Mouse (Mus musculus) spleen, adult 2 months (tissue): ENCODE results near the gene Ryr2. TPM values are rescaled to one million over a fixed set of nuclear protein-coding genes. Genes with fewer than 3 reads are reported as not detected.

Experiments used
- DNase-seq, 2 experiments: peaks; one replicate each; pipeline versions ENCODE4 v3.0.0 to v3.0.0-alpha.2; 2012 to 2021; ENCODE audit warnings: low spot score in 2 of 2, low read depth in 1 of 2
- H3K27ac ChIP-seq: fragments of 200-500 bp; 2 replicates; pipeline ENCODE4 v1.5.1; 2012; ENCODE audit warnings: low read length, inconsistent platforms; ENCODE audit not compliant: insufficient read depth
- H3K27me3 ChIP-seq: fragments of 200-500 bp; 2 replicates; pipeline ENCODE4 v1.6.1; 2012; ENCODE audit warnings: mild to moderate bottlenecking, moderate library complexity, low read length, inconsistent platforms; ENCODE audit not compliant: control insufficient read depth, insufficient read depth
- H3K36me3 ChIP-seq: fragments of 200-500 bp; 2 replicates; pipeline ENCODE4 v1.6.1; 2012; ENCODE audit warnings: mild to moderate bottlenecking, low read length, inconsistent platforms; ENCODE audit not compliant: control insufficient read depth, insufficient read depth
- H3K4me1 ChIP-seq: fragments of 200-500 bp; 2 replicates; pipeline ENCODE4 v1.6.1; 2011; ENCODE audit warnings: inconsistent platforms; ENCODE audit not compliant: control insufficient read depth, insufficient read depth, insufficient read length
- H3K4me3 ChIP-seq: fragments of 200-500 bp; 2 replicates; pipeline ENCODE4 v1.5.1; 2011; ENCODE audit warnings: mild to moderate bottlenecking, inconsistent platforms; ENCODE audit not compliant: insufficient read depth, insufficient read length; ENCODE audit errors: extremely low read depth
- CTCF ChIP-seq: fragments of 200-500 bp; IDR thresholded peaks from 2 replicates; pipeline ENCODE4 v1.5.1; 2011; ENCODE audit warnings: mild to moderate bottlenecking, inconsistent platforms; ENCODE audit not compliant: insufficient read depth, insufficient read length, insufficient replicate concordance; ENCODE audit errors: extremely low read depth
- POLR2A ChIP-seq: fragments of 200-500 bp; IDR thresholded peaks from 2 replicates; pipeline ENCODE4 v1.6.1; 2011; ENCODE audit warnings: low read depth, low read length, inconsistent platforms
- WGBS: fragments of 180-500 bp; shearing (Covaris S2); methylation state at CpG from one replicate; pipeline ENCODE4 v1.1.7; 2018; 5-methylcytosine and 5-hydroxymethylcytosine counted together
- polyA plus RNA-seq: library from polyadenylated mRNA; depleted of rRNA; stranded (reverse); fragments of >200 nt; gene quantifications from 2 replicates; pipeline ENCODE4 v1.2.3, GENCODE M21; 2012

The Ryr2 gene
- polyA plus RNA-seq, 1 experiment = 0.27 TPM

DNA sequence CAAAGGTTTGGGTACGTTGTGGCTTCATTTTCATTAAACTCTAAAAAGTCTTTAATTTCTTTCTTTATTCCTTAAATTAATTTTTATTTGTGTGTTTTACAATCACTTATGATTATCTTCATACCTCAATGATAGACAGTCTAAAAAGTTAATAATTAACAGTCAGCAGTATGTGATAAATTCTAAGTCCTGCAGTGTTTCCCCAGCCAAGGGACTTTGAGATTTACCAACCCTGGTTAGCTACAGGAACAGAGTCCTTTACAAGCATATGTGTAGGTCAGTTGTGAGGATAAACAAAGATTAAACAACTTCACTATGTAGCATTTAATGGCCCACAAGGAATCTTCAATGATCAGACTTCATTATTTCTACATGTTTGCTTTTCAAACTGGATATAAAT is 410.2 kb downstream of the Ryr2 start:
- WGBS = 78% methylated on average over 1 of the region's 1 CpGs
- TF ChIP-seq CTCF (no peak), POLR2A (no peak)

DNA sequence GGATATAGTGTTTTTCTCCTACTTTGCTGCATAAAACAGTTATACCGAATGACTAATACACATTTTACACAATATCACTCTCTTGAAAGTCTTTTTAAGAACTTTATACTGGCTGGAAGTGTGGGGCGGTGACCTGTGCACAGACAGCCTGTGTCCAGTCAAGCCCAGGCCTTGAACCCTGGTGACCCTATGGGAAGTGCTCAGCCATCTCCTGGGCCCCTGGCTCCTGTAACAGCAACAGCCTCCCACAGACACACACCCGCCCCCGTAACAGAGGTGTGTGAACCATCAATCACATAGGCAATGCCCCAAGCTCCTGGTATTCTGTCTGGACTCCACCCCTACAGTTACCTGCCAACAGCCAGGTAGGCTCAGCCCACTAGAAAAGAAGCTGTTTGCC is 424.9 kb downstream of the Ryr2 start:
- TF ChIP-seq POLR2A (no peak), CTCF (no peak)
- no peak overlapping the region for H3K4me3 ChIP-seq
- no peak overlapping the region for H3K27ac ChIP-seq
- no peak for DNase-seq
- H3K36me3 ChIP-seq = no peaks in the 10 kb centered on the region
- WGBS = 83% methylated on average over 4 of the region's 4 CpGs
- H3K27me3 ChIP-seq = no peaks in the 10 kb centered on the region
- no peaks in the 10 kb centered on the region for H3K4me1 ChIP-seq

More for the DNA sequence above, 410.2 kb downstream of the Ryr2 start:
- no peak for DNase-seq
- Histone ChIP-seq H3K27me3 (no peaks in the 10 kb centered on the region), H3K27ac (no peak overlapping the region), H3K36me3 (no peaks in the 10 kb centered on the region), H3K4me3 (no peak overlapping the region), H3K4me1 (no peaks in the 10 kb centered on the region)

DNA sequence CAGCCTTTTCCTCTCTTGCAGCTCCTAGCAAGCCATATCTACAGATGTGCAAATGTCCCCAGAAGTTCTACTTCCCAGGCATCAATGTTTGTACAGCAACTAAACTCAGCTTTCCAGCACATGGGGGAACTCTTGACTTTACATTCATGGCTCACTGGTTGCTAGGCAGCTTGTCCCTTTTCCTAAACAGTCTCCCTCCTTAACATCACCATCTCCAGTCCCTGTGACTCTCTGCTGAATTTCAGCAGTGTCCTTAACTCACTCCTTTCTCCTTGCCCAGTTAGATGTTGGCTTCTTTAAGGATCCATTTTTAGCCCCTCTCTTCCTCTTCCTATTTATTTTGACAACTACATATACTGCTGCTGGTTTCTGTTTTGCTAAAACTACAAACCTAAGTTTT is 443.9 kb downstream of the Ryr2 start:
- Histone ChIP-seq H3K36me3 (no peaks in the 10 kb centered on the region), H3K4me1 (no peaks in the 10 kb centered on the region), H3K4me3 (no peak overlapping the region), H3K27ac (no peak overlapping the region), H3K27me3 (no peaks in the 10 kb centered on the region)
- TF ChIP-seq POLR2A (no peak), CTCF (no peak)
- DNase-seq = no peak

DNA sequence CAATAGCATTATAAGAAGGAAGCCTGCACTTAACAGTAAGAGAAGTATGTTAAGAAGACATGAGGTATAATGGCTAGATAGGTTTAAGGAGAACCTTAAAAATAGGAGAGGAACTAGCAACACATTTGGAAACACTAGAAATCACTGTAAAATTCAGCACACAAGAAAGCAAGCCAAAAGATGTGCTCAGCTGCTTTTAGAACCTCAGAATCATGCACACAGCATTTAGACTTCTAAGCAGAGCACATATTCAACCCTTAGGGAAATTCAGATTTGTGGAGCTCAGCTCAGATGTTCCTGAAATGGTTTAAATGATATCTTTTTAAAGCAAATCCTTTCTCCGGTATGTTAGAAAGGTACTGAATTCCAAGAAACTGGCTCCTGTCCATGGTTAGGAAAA is 461.9 kb downstream of the Ryr2 start:
- no peak for DNase-seq
- Histone ChIP-seq H3K4me1 (no peaks in the 10 kb centered on the region), H3K27ac (no peak overlapping the region), H3K36me3 (no peaks in the 10 kb centered on the region), H3K27me3 (no peaks in the 10 kb centered on the region), H3K4me3 (no peak overlapping the region)
- TF ChIP-seq CTCF (no peak), POLR2A (no peak)
- WGBS = 96% methylated on average over 1 of the region's 1 CpGs

DNA sequence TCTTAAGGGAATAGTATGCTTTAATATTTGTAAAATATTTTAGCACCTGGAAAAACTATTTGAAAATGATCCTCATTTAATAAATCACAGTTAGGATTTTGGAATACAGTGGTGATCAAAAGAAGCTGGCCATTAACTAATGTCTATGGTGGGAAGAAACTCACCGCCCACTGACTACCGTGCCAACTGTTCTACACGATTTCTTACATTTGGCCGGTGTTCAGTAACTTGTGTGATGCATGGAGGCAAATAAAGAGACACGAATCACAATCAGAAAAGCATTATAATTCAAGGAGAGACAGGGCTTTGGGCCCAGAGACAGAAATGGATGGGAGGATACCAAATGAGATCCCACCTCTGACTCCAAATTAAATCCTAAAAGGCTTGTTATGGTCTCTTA is 470.4 kb downstream of the Ryr2 start:
- no peaks in the 10 kb centered on the region for H3K27me3 ChIP-seq
- no peak overlapping the region for H3K27ac ChIP-seq
- TF ChIP-seq CTCF (no peak), POLR2A (no peak)
- H3K36me3 ChIP-seq = no peaks in the 10 kb centered on the region
- DNase-seq = no peak
- no peak overlapping the region for H3K4me3 ChIP-seq
- 89% methylated on average over 5 of the region's 5 CpGs for WGBS
- no peaks in the 10 kb centered on the region for H3K4me1 ChIP-seq

DNA sequence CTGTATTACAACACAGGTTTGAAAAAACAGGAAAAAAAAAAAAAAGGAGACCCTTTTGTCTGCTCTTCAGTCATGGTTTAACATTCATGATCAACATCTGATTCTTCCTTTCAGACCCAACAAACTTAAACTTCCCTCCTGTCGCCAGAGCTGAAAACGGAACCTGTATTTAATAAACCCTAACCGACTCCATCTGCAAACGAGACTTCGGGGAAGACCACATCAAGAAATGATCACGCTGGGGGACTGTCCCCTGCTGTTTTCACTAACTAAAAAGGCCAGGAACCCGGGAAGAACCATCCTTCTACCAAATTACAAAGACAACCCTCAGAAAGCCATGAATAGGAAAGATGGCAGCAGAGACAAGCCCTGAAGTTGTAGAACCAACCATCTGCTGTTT is 482.2 kb downstream of the Ryr2 start:
- Histone ChIP-seq H3K4me1 (no peaks in the 10 kb centered on the region), H3K4me3 (no peak overlapping the region), H3K27me3 (no peaks in the 10 kb centered on the region), H3K27ac (no peak overlapping the region), H3K36me3 (no peaks in the 10 kb centered on the region)
- no peak for DNase-seq
- TF ChIP-seq CTCF (no peak), POLR2A (no peak)
- WGBS = 84% methylated on average over 7 of the region's 7 CpGs

DNA sequence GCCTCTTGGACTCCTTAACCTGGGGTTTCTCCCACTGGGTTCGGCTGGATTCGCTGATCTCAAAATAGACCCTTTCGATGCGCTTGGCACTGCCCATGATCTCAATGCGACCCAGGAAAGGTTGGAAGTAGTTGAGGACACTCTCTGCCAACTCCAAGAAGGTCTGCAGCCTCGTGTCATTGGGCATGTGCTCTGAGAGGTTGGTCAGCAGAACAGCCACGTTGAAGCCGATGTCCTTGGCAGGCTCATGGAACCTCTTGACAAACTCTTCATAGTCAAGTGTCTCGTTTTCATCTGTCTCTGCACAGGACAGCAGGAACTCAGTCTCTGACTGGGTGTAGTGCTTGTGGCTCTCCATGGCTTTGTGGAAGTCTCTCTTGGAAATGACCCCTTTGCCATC is 511.3 kb downstream of the Ryr2 start:
- WGBS = 87% methylated on average over 9 of the region's 9 CpGs
- Histone ChIP-seq H3K27ac (no peak overlapping the region), H3K4me3 (no peak overlapping the region), H3K4me1 (no peaks in the 10 kb centered on the region), H3K27me3 (no peaks in the 10 kb centered on the region), H3K36me3 (no peaks in the 10 kb centered on the region)
- no peak for DNase-seq
- TF ChIP-seq POLR2A (no peak), CTCF (no peak)

DNA sequence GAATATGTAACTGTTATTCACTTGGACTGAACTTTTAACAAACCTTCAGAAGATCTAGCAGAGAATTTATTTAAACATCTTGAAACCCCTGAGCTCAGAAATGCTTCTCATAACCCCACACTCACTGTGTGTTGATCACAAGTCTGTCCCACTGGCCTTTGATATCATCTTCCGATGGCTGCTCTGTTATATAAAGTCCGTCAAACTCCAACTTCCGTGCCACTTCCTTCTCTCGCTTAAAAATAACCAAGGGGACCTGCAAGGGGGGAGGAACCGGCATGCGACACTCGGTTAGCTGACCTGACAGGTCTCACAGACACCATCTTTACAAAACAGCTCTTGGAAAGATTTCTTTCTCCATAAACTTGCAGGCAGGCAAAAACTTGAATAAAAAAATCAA is 521.5 kb downstream of the Ryr2 start:
- H3K27me3 ChIP-seq = no peaks in the 10 kb centered on the region
- H3K27ac ChIP-seq = no peak overlapping the region
- TF ChIP-seq POLR2A (no peak), CTCF (no peak)
- no peak for DNase-seq
- WGBS = 10% methylated on average over 7 of the region's 7 CpGs
- no peaks in the 10 kb centered on the region for H3K36me3 ChIP-seq
- H3K4me1 ChIP-seq = no peaks in the 10 kb centered on the region
- no peak overlapping the region for H3K4me3 ChIP-seq
